Mouse (Mus musculus) heart, embryonic 13.5 days (tissue): Measurements from ENCODE around the gene Higd2a. TPM values are rescaled to one million over a fixed set of nuclear protein-coding genes. Genes with fewer than 3 reads are reported as not detected.

Experiments used
- ATAC-seq: fragments of 200-750 bp; cut with Nextera tagmentation; 2 replicates; pipeline ENCODE4 v1.8.0; 2017; ENCODE audit warnings: moderate TSS enrichment; ENCODE audit not compliant: insufficient number of reproducible peaks, low FRiP score, low TSS enrichment; ENCODE audit errors: extremely low read depth
- H3K27ac ChIP-seq: fragments of 300-500 bp; sonication (generic); replicated peaks from 2 replicates; pipeline ENCODE4 v1.5.1; 2015; ENCODE audit warnings: moderate library complexity, mild to moderate bottlenecking, inconsistent platforms
- H3K27me3 ChIP-seq: fragments of 300-500 bp; sonication (generic); replicated peaks from 2 replicates; pipeline ENCODE4 v1.6.1; 2015; ENCODE audit warnings: mild to moderate bottlenecking, inconsistent platforms
- H3K36me3 ChIP-seq: fragments of 300-500 bp; sonication (generic); 2 replicates; pipeline ENCODE4 v1.6.1; 2015; ENCODE audit warnings: mild to moderate bottlenecking, inconsistent platforms
- H3K4me1 ChIP-seq: fragments of 300-500 bp; sonication (generic); 2 replicates; pipeline ENCODE4 v1.6.1; 2015; ENCODE audit warnings: inconsistent platforms
- H3K4me2 ChIP-seq: fragments of 300-500 bp; sonication (generic); 2 replicates; pipeline ENCODE4 v1.6.1; 2015; ENCODE audit warnings: inconsistent platforms, mild to moderate bottlenecking, moderate library complexity
- H3K4me3 ChIP-seq: fragments of 300-500 bp; sonication (generic); 2 replicates; pipeline ENCODE4 v1.5.1; 2015; ENCODE audit warnings: moderate library complexity, mild to moderate bottlenecking, inconsistent platforms
- H3K9ac ChIP-seq: fragments of 300-500 bp; sonication (generic); 2 replicates; pipeline ENCODE4 v1.6.1; 2015; ENCODE audit warnings: inconsistent platforms, mild to moderate bottlenecking, moderate library complexity
- H3K9me3 ChIP-seq: fragments of 300-500 bp; sonication (generic); 2 replicates; pipeline ENCODE4 v1.6.1; 2016; ENCODE audit warnings: inconsistent platforms
- WGBS: fragments of 180-500 bp; shearing (Covaris S2); methylation state at CpG from one replicate; pipeline ENCODE4 v1.1.7; 2015; ENCODE audit warnings: mixed read lengths; 5-methylcytosine and 5-hydroxymethylcytosine counted together
- polyA plus RNA-seq: library from polyadenylated mRNA; unstranded; fragments of >200 nt; fragmentation: Nextera tagmentation; extraction: Ambion mirVana; gene quantifications from 2 replicates; pipeline ENCODE4 v1.2.1, GENCODE M21; 2015

The Higd2a gene
- polyA plus RNA-seq = 229 and 258 TPM in 2 replicates

DNA sequence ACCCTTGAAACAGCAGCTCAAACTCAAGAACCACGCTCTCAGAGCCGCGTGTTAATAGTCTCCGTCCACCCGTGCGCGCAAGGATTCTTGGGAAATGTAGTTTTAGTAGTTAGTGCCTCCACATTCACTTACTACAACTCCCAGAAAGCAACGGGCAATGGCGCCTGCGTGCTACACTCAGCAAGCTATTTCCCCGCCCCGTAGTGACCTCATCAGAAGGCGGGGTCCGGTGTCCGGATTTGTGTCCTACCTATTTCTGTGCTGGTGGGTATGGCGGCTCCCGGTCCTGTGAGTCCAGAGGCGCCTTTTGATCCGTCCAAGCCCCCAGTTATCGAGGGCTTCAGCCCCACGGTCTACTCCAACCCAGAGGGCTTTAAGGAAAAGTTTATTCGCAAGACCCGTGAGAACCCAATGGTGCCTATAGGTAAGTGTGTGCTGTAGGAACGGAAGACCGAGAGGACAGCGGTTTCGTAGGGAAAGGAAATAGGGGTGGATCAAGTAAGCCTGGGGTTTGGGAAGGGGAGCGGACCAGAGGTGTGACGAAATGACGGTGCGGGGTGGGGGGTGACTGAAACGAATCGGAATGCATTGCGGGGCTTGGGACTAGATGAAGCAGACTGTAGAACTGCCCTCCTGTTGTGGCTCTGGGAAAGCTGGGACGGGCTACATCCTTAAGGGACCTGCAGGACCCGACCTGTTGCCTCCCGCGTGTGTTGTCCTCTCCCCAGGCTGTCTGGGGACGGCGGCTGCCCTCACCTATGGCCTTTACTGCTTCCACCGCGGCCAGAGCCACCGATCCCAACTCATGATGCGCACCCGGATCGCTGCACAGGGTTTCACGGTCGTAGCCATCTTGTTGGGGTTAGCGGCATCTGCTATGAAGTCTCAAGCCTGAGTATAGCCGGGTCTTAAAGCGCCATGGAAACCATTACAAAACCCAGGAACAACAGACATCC, at the start of gene Higd2a, which contains the start of gene Nop16:
Gene Higd2a, plus strand, starts transcription at position 212 of the 956 bp plus-strand sequence.
Gene Nop16, minus strand, starts transcription at position 95 of the 956 bp plus-strand sequence.
- peak; percentile 94 for ATAC-seq
- H3K9ac ChIP-seq = peak within 1 kb of the TSS; percentile 97
- peak within 1 kb of the TSS; percentile 90 for H3K4me2 ChIP-seq
- peaks cover 29% of the 10 kb centered on the region for H3K4me1 ChIP-seq
- H3K27me3 ChIP-seq = no peaks in the 10 kb centered on the region
- H3K27ac ChIP-seq = peak within 1 kb of the TSS; percentile 89
- under 1% methylated on average over 51 of the region's 51 CpGs for WGBS
- no peaks in the 10 kb centered on the region for H3K9me3 ChIP-seq
- peaks cover 61% of the 10 kb centered on the region for H3K36me3 ChIP-seq
- H3K4me3 ChIP-seq = peak within 1 kb of the TSS; percentile 97

GRCm38 (mm10) chr13:54548036-54548435, 42.0 kb upstream of the Higd2a start:
- Histone ChIP-seq H3K4me2 (no peak overlapping the region), H3K9ac (no peak overlapping the region), H3K9me3 (no peaks in the 10 kb centered on the region), H3K27ac (no peak overlapping the region), H3K27me3 (no peaks in the 10 kb centered on the region), H3K4me3 (no peak overlapping the region), H3K36me3 (peaks cover 66% of the 10 kb centered on the region), H3K4me1 (no peaks in the 10 kb centered on the region)
- ATAC-seq = no peak
- WGBS = 82% methylated on average over 7 of the region's 7 CpGs

GRCm38 (mm10) chr13:54556176-54556575, 33.8 kb upstream of the Higd2a start:
- H3K9me3 ChIP-seq = no peaks in the 10 kb centered on the region
- peaks cover 98% of the 10 kb centered on the region for H3K36me3 ChIP-seq
- no peak overlapping the region for H3K27ac ChIP-seq
- no peak overlapping the region for H3K4me3 ChIP-seq
- no peak overlapping the region for H3K4me2 ChIP-seq
- no peak overlapping the region for H3K9ac ChIP-seq
- H3K4me1 ChIP-seq = no peaks in the 10 kb centered on the region
- H3K27me3 ChIP-seq = no peaks in the 10 kb centered on the region
- 90% methylated on average over 9 of the region's 9 CpGs for WGBS
- ATAC-seq = no peak

GRCm38 (mm10) chr13:54556796-54557195, 33.2 kb upstream of the Higd2a start:
- no peak for ATAC-seq
- Histone ChIP-seq H3K9ac (no peak overlapping the region), H3K4me2 (no peak overlapping the region), H3K27me3 (no peaks in the 10 kb centered on the region), H3K4me3 (no peak overlapping the region), H3K27ac (no peak overlapping the region), H3K9me3 (no peaks in the 10 kb centered on the region), H3K4me1 (no peaks in the 10 kb centered on the region), H3K36me3 (peaks cover 98% of the 10 kb centered on the region)
- 78% methylated on average over 3 of the region's 3 CpGs for WGBS

DNA sequence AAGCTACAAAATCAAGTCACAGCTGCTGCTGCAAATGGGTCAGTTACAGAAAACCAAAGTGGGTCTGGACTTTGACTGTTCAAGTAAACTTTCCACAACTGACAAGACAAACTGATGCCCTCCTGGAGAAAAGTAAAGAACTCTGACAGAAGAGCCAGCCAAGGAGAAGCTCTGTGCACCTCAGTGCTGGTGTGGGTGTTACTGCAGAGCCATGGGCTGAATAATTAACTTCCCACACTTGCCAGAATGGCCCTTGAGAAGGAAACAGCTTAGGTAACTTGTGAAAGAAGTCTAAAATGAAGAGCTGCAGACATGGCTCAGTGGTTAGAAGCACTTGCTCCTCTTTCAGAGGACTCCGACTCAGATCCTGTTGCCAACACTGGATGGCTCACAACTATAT, 32.4 kb upstream of the Higd2a start:
- H3K4me3 ChIP-seq = no peak overlapping the region
- no peak for ATAC-seq
- no peaks in the 10 kb centered on the region for H3K4me1 ChIP-seq
- H3K9me3 ChIP-seq = no peaks in the 10 kb centered on the region
- H3K4me2 ChIP-seq = no peak overlapping the region
- peaks cover 98% of the 10 kb centered on the region for H3K36me3 ChIP-seq
- no peaks in the 10 kb centered on the region for H3K27me3 ChIP-seq
- H3K27ac ChIP-seq = no peak overlapping the region
- H3K9ac ChIP-seq = no peak overlapping the region
- 90% methylated on average over 1 of the region's 1 CpGs for WGBS

DNA sequence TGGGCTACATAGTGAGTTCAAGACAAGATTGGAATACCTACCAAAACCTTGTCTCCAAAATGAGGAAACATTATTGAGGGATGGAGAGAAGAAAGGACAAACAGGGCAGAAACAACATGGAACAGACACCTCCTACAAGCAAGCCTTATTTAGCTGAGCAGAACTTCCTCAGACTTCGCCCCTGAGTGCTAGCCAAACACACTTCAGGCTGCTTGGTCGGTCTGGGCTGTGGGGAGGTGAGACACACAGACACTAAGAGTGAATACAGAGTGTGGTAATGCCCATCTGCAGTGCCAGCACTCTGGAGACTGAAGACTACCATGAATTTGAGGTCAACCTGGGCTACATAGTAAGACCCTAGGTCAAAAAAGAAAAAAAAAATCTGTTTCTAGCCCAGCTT, 30.4 kb upstream of the Higd2a start:
- Histone ChIP-seq H3K4me3 (no peak overlapping the region), H3K9me3 (no peaks in the 10 kb centered on the region), H3K36me3 (peaks cover 86% of the 10 kb centered on the region), H3K27ac (no peak overlapping the region), H3K9ac (no peak overlapping the region), H3K4me2 (no peak overlapping the region), H3K4me1 (peaks cover 10% of the 10 kb centered on the region), H3K27me3 (no peaks in the 10 kb centered on the region)
- 94% methylated on average over 2 of the region's 2 CpGs for WGBS
- no peak for ATAC-seq

GRCm38 (mm10) chr13:54560608-54561007, 29.4 kb upstream of the Higd2a start:
- no peak for ATAC-seq
- Histone ChIP-seq H3K9me3 (no peaks in the 10 kb centered on the region), H3K27ac (no peak overlapping the region), H3K4me2 (no peak overlapping the region), H3K27me3 (no peaks in the 10 kb centered on the region), H3K4me1 (peaks cover 13% of the 10 kb centered on the region), H3K9ac (no peak overlapping the region), H3K36me3 (peaks cover 76% of the 10 kb centered on the region), H3K4me3 (no peak overlapping the region)
- WGBS = 91% methylated on average over 7 of the region's 7 CpGs

- Histone ChIP-seq H3K27me3 (no peaks in the 10 kb centered on the region), H3K4me1 (peaks cover 16% of the 10 kb centered on the region), H3K4me3 (no peak overlapping the region), H3K9ac (no peak overlapping the region), H3K36me3 (peaks cover 57% of the 10 kb centered on the region), H3K4me2 (no peak overlapping the region), H3K9me3 (no peaks in the 10 kb centered on the region), H3K27ac (no peak overlapping the region)
- WGBS = 72% methylated on average over 7 of the region's 7 CpGs
- no peak for ATAC-seq
Measured at GRCm38 (mm10) chr13:54562562-54562961, 27.4 kb upstream of the Higd2a start.

DNA sequence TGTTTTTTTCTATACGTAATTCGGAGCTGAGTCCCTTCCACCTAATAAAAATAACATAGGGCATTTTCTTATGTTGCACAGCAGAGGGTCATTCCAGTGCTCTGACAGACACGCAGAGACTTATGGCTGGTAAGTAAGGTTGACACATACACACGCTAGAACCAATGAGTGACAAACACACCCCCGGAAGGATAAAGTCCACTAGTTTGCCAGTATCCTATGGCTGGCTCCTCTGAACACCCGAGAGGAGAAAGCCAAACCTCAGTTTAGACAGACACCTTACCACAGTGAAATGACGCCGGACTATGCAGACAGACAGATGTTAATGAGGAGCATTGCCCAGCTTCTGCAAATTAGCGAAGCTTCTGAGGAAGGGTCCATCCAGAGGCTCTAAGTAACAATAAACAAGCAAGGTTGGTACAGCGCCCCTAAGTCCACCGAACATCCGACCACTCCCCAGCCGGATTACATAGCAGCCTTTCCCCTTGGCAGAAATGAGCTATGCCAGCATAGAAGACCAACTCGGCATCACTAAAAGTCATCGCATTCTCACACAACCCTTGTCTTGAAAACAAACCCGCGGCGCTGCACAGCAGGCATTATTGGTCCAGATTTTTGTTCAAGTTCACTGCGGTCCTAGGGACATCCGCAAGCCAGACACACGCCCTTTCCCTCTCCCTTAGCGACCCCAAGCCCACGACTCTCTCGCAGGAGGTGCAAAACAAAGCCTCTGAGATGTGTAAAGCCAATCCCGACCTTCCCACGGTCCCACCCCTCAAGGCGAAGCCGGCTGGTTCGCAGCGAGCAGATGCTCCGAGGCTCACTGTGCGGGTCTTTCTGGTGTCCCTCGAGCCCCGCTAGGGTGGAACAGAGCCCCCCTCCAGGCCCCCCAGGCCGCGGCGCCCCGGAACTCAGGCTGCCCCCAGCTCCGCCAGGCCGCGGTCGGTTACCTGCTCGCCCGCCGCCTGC, 25.5 kb upstream of the Higd2a start:
- peak; percentile 16; the same call in 1 of the 2 replicates for ATAC-seq
- Histone ChIP-seq H3K9ac (peak overlapping the region; percentile 96), H3K36me3 (peaks cover 37% of the 10 kb centered on the region), H3K4me1 (peaks cover 16% of the 10 kb centered on the region), H3K27me3 (no peaks in the 10 kb centered on the region), H3K9me3 (no peaks in the 10 kb centered on the region), H3K4me2 (peak overlapping the region; percentile 91), H3K27ac (peak overlapping the region; percentile 73), H3K4me3 (peak overlapping the region; percentile 87)
- 9% methylated on average over 45 of the region's 45 CpGs for WGBS

DNA sequence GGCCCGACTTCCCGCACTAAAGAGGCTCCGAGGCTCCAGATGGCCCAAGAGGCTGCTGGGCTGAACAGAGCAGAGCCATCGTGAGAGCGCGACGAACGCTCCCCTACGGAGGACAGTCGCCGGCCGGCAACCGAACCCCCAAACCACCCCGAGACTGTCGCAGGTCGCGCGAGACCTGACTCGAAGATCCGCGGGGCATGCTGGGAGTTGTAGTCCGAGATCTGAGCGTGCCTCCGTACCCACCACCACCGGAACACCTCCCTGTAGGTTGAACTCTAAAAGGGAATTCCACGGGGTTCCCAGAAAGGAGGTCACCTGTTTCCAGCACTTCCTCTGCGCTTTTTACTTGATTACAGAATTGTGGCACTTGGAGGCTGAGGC, 24.8 kb upstream of the Higd2a start, which contains the start of gene 4833439L19Rik:
Gene 4833439L19Rik, minus strand, starts transcription at position 235 of the 381 bp plus-strand sequence.
- Histone ChIP-seq H3K9ac (peak within 1 kb of the TSS; percentile 96), H3K4me3 (peak within 1 kb of the TSS; percentile 87), H3K4me2 (peak within 1 kb of the TSS; percentile 91), H3K4me1 (peaks cover 16% of the 10 kb centered on the region), H3K9me3 (no peaks in the 10 kb centered on the region), H3K36me3 (peaks cover 30% of the 10 kb centered on the region), H3K27ac (peak within 1 kb of the TSS; percentile 73), H3K27me3 (no peaks in the 10 kb centered on the region)
- peak; percentile 95 for ATAC-seq
- under 1% methylated on average over 27 of the region's 27 CpGs for WGBS
